Mouse (Mus musculus) intestine, embryonic 16.5 days (tissue): ENCODE measurements at regions not wholly inside any gene's neighbourhood (a gene's known extent, or its start where the extent isn't known, plus 50 kb on each side); places are given as distances from the start of the nearest gene placed in this dataset.
A peak's percentile ranks its signal among the peaks of the same experiment; 100 is the strongest.

Experiments used
- ATAC-seq: fragments of 200-750 bp; cut with Nextera tagmentation; 2 replicates; pipeline ENCODE4 v1.8.0; 2017; ENCODE audit warnings: moderate TSS enrichment, moderate library complexity
- H3K27ac ChIP-seq: fragments of 300-500 bp; sonication (generic); 2 replicates; pipeline ENCODE4 v1.5.1; 2014; ENCODE audit warnings: mild to moderate bottlenecking, low read length
- H3K27me3 ChIP-seq: fragments of 300-500 bp; sonication (generic); replicated peaks from 2 replicates; pipeline ENCODE4 v1.6.1; 2014; ENCODE audit warnings: low read length, control low read depth, mixed read lengths; ENCODE audit not compliant: control insufficient read depth, insufficient read depth
- H3K36me3 ChIP-seq: fragments of 300-500 bp; sonication (generic); 2 replicates; pipeline ENCODE4 v1.6.1; 2014; ENCODE audit warnings: low read length, control low read depth; ENCODE audit not compliant: control insufficient read depth, insufficient read depth
- H3K4me1 ChIP-seq: fragments of 300-500 bp; sonication (generic); 2 replicates; pipeline ENCODE4 v1.6.1; 2014; ENCODE audit warnings: low read length, control low read depth, mixed read lengths; ENCODE audit not compliant: control insufficient read depth, insufficient read depth
- H3K4me2 ChIP-seq: fragments of 300-500 bp; sonication (generic); 2 replicates; pipeline ENCODE4 v1.6.1; 2014; ENCODE audit warnings: low read depth, low read length, control low read depth
- H3K4me3 ChIP-seq: fragments of 300-500 bp; sonication (generic); 2 replicates; pipeline ENCODE4 v1.5.1; 2014; ENCODE audit warnings: mild to moderate bottlenecking, low read length
- H3K9ac ChIP-seq: fragments of 300-500 bp; sonication (generic); 2 replicates; pipeline ENCODE4 v1.6.1; 2014; ENCODE audit warnings: low read depth, low read length
- H3K9me3 ChIP-seq: fragments of 300-500 bp; sonication (generic); 2 replicates; pipeline ENCODE4 v1.6.1; 2016; ENCODE audit warnings: low read length, control low read depth; ENCODE audit not compliant: control insufficient read depth
- WGBS: fragments of 180-500 bp; shearing (Covaris S2); extraction: QIAGEN DNeasy Blood & Tissue Kit; methylation state at CpG from one replicate; pipeline ENCODE4 v1.1.7; 2014; 5-methylcytosine and 5-hydroxymethylcytosine counted together

DNA sequence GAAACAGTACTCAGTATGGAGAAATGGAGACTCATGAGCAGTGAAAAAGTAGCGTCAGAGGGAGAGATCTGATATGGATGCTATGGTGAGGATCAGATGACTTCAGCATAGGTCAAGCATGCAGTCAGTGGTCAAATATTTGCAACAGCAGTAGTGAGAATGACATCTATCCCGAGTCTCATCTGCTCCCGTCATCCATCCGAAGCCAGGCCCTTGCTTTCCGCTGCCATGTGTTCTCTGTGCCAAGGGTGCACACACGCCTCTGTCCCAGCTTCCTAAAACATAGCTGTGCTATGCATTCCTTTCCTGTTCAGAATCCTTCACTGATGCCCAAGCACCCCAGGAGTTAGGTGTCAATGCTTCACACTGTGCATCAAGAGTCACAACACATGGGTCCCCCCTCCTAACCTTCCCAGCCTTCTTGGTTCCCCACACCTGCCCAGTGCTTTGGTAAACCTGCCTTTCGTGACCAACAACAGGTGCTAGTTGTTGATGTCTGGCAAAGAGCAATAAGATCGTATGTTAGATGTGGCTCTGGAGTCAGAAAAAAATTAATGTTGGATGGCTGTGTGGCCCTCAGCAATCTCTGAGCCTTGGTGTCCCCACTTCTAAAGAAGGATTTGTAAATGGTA is 85.1 kb upstream of the Bcl6 start:
- Histone ChIP-seq H3K36me3 (no peaks in the 10 kb centered on the region), H3K4me1 (no peaks in the 10 kb centered on the region), H3K9me3 (no peaks in the 10 kb centered on the region), H3K4me2 (no peak overlapping the region), H3K27ac (no peak overlapping the region), H3K27me3 (no peaks in the 10 kb centered on the region), H3K9ac (no peak overlapping the region), H3K4me3 (no peak overlapping the region)
- no peak for ATAC-seq
- WGBS, result 81% methylated on average over 8 of the region's 8 CpGs

DNA sequence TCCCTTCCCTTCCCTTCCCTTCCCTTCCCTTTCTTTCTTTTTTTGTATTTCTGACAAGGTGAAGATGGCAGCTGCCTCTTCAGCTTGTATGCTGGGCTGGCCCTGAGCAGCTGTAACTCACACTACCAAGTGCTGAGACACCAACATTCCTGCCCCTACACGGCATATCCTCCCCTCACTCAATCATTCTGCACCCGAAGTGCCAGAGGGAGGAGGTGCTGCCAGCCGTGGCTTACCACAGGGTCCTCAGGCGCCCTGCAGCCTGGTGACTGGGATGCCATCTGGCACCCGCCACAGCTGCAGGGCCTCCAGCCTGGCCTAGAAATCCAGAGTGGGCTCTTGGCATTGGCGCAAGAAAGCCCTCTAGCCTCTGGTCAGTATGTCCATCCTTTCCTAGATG is 84.4 kb upstream of the Bcl6 start:
- ATAC-seq, result no peak
- peaks cover 4% of the 10 kb centered on the region for H3K4me1 ChIP-seq

DNA sequence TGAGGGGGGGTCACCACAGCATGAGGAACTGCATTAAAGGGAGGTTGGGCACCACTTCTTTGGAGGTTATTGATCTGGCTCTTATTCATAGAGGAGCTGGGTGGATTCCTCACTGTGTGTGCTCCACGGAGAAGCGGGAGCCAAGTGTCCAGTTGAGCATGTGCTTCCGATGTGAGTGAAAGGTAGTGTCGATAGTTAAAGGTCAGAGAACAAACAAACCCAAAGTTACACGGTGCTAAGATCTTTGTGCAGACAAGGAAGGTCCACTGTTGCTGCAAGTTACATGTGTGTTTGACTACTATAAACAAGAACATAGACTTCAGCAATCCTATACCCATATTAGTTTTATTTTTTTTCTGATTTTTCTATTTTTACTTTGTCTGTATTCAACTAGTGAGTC is 80.8 kb upstream of the Bcl6 start:
- Histone ChIP-seq H3K9me3 (no peaks in the 10 kb centered on the region), H3K9ac (no peak overlapping the region), H3K4me1 (peaks cover 7% of the 10 kb centered on the region), H3K27me3 (no peaks in the 10 kb centered on the region), H3K27ac (no peak overlapping the region), H3K4me2 (no peak overlapping the region), H3K4me3 (no peak overlapping the region), H3K36me3 (no peaks in the 10 kb centered on the region)
- ATAC-seq, result no peak
- 80% methylated on average over 5 of the region's 5 CpGs for whole genome bisulfite sequencing

More for the DNA sequence above, 84.4 kb upstream of the Bcl6 start:
- no peak overlapping the region for H3K9ac ChIP-seq
- 70% methylated on average over 6 of the region's 6 CpGs for WGBS
- H3K36me3 ChIP-seq, result no peaks in the 10 kb centered on the region
- H3K27ac ChIP-seq, result no peak overlapping the region
- no peaks in the 10 kb centered on the region for H3K9me3 ChIP-seq
- no peak overlapping the region for H3K4me2 ChIP-seq
- H3K27me3 ChIP-seq, result no peaks in the 10 kb centered on the region
- no peak overlapping the region for H3K4me3 ChIP-seq

- ATAC-seq, result peak; percentile 75
- Histone ChIP-seq H3K4me1 (peaks cover 7% of the 10 kb centered on the region), H3K36me3 (no peaks in the 10 kb centered on the region), H3K27me3 (no peaks in the 10 kb centered on the region), H3K9ac (no peak overlapping the region), H3K9me3 (no peaks in the 10 kb centered on the region), H3K27ac (no peak overlapping the region; the same call in 1 of the 2 replicates), H3K4me3 (no peak overlapping the region), H3K4me2 (no peak overlapping the region)
- 37% methylated on average over 4 of the region's 4 CpGs for WGBS
Observed at GRCm38 (mm10) chr16:24068250-24068813, 79.7 kb upstream of the Bcl6 start.

GRCm38 (mm10) chr16:24062314-24062713 is 73.7 kb upstream of the Bcl6 start:
- H3K4me2 ChIP-seq, result no peak overlapping the region
- no peaks in the 10 kb centered on the region for H3K36me3 ChIP-seq
- H3K9me3 ChIP-seq, result no peaks in the 10 kb centered on the region
- WGBS, result 69% methylated on average over 5 of the region's 5 CpGs
- H3K9ac ChIP-seq, result no peak overlapping the region
- H3K4me1 ChIP-seq, result peaks cover 6% of the 10 kb centered on the region
- no peak overlapping the region for H3K4me3 ChIP-seq
- H3K27ac ChIP-seq, result no peak overlapping the region
- ATAC-seq, result no peak
- no peaks in the 10 kb centered on the region for H3K27me3 ChIP-seq

DNA sequence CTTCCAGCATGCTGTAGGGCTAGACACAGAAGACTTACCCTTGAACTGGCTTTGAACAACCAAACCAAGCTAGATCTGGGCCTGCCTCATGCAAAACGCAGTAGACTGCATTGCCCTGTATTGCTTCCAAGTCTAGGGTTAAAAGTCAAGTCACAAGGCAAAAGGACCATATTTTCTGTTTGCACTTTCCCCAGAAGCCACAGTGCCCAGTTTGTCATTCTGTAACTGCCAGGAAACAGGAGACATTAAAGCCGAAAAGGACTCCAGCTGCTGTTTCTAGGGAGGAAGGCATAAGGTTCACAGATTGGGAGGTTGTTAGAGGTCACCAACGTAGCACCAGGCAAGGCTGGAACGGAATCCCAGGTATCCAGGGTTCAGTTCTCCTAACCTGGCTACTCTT is 72.8 kb upstream of the Bcl6 start:
- Histone ChIP-seq H3K27ac (no peak overlapping the region), H3K9me3 (no peaks in the 10 kb centered on the region), H3K4me1 (peaks cover 13% of the 10 kb centered on the region), H3K4me3 (no peak overlapping the region), H3K4me2 (no peak overlapping the region), H3K9ac (no peak overlapping the region), H3K27me3 (no peaks in the 10 kb centered on the region), H3K36me3 (no peaks in the 10 kb centered on the region)
- 53% methylated on average over 4 of the region's 4 CpGs for WGBS
- no peak for ATAC-seq

DNA sequence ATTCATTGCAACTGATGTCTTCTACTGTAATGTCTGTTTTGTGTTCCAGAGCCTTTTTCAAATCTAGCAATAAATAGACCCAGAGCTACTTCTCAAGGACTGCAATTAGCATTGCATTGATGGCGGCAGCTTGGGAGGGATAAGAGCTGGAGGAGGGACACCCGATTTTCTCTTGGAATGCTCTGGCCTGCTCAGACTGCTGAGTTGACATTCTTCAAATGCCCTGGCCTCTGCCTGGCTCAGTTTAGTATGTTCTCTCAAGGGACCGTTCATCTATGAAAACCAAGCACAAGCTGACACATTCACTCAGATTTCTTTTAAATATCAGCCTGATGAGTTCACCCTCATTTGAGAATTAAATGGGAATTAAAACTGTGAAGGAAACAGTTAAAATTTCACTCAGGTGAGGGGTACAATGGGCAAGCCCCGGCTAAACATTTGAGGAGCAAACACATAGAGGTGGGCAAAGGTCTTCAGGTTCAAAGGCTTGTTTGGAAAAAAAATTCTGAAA is 70.5 kb upstream of the Bcl6 start:
- no peak overlapping the region for H3K4me3 ChIP-seq
- H3K4me2 ChIP-seq, result no peak overlapping the region
- ATAC-seq, result no peak
- no peak overlapping the region for H3K27ac ChIP-seq
- no peaks in the 10 kb centered on the region for H3K36me3 ChIP-seq
- peaks cover 16% of the 10 kb centered on the region for H3K4me1 ChIP-seq
- no peaks in the 10 kb centered on the region for H3K27me3 ChIP-seq
- H3K9ac ChIP-seq, result no peak overlapping the region
- WGBS, result 50% methylated on average over 4 of the region's 4 CpGs
- H3K9me3 ChIP-seq, result no peaks in the 10 kb centered on the region

DNA sequence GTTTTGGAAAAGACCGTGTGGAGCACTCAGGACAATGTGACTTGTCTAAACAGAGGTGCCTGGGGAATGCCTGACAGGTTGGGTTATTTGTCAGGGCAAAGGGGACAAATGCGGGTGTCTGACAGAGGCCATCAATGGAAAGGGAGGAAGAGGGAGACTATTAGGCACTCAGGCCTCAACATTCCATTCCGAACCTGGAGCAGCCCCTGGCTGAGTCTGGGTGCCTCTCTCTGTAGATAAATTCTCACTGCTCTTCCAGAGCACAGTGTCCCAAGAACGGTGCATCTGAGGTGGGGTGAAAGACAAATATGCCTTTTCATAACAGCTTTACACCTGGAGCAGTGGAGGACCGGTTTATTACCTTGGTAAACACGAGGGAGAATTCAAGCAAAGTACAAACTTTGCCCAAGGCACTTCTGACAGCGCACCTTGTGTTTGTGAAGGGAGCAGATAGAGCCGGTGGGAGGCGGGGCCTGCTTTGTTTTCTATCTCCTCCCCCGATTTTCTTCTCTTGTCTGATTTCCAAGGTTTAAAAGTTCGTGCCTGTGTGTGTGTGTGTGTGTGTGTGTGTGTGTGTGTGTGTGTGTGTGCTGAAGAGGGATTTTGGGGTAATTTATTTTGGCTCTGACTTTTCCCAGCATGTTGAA is 68.4 kb upstream of the Bcl6 start:
- H3K9ac ChIP-seq, result no peak overlapping the region
- no peaks in the 10 kb centered on the region for H3K9me3 ChIP-seq
- ATAC-seq, result peak; percentile 92
- H3K4me2 ChIP-seq, result no peak overlapping the region
- peaks cover 16% of the 10 kb centered on the region for H3K4me1 ChIP-seq
- no peaks in the 10 kb centered on the region for H3K27me3 ChIP-seq
- 23% methylated on average over 11 of the region's 11 CpGs for WGBS
- no peaks in the 10 kb centered on the region for H3K36me3 ChIP-seq
- no peak overlapping the region for H3K4me3 ChIP-seq
- peak overlapping the region; percentile 39 for H3K27ac ChIP-seq

DNA sequence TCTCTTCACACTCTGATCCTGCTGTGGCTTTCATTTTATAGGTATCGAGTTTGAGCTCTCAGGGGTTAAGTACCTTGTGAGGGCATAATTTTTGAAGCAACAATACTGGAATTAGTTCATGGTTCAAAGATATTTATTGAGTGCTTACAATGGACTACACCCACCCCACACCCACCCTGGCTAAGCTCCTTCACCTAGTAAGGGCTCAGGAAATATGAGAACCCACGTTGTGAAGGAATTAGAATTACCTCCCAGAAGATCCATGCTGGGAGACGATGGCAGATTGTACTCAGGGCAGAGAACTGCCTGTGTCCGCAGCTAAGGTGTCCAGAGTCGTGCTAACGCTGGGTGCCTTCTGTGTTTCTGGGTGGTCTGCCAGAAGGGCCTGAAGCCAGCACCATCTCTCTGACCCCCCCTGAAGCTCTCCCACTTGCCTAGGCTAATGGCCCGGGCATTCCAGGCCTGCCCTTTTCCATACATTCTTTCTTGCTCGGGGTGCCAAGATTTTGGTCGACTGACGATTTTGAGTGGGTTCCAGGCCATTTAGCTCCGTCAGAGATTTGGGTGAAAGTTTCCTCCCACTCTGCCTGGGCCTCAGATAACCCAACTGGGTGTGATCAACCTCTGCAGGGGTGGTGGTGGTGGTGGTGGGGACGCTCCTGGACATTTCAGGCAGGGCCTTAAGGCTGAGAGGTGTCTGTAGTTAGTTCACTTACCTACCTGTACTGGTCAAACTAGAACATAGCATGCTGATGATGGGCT is 67.7 kb upstream of the Bcl6 start:
- no peak overlapping the region for H3K4me2 ChIP-seq
- ATAC-seq, result peak; percentile 32; the same call in 1 of the 2 replicates

More for the DNA sequence above, 67.7 kb upstream of the Bcl6 start:
- Histone ChIP-seq H3K9me3 (no peaks in the 10 kb centered on the region), H3K9ac (no peak overlapping the region), H3K36me3 (no peaks in the 10 kb centered on the region), H3K27me3 (no peaks in the 10 kb centered on the region), H3K27ac (peak overlapping the region; percentile 39), H3K4me3 (no peak overlapping the region), H3K4me1 (peaks cover 16% of the 10 kb centered on the region)
- 47% methylated on average over 12 of the region's 12 CpGs for WGBS
